Mouse (Mus musculus) midbrain, embryonic 13.5 days (tissue): ENCODE results near the gene Mxra7. TPM values are rescaled to one million over a fixed set of nuclear protein-coding genes. Genes with fewer than 3 reads are reported as not detected.

Experiments
- ATAC-seq: fragments of 200-750 bp; cut with Nextera tagmentation; 2 replicates; pipeline ENCODE4 v1.8.0; 2017; ENCODE audit warnings: mild to moderate bottlenecking, moderate TSS enrichment, moderate library complexity
- H3K27ac ChIP-seq: fragments of 300-500 bp; sonication (generic); 2 replicates; pipeline ENCODE4 v1.5.1; 2015; ENCODE audit warnings: inconsistent platforms, mild to moderate bottlenecking, moderate library complexity
- H3K27me3 ChIP-seq: fragments of 300-500 bp; sonication (generic); 2 replicates; pipeline ENCODE4 v1.6.1; 2015; ENCODE audit warnings: mild to moderate bottlenecking, inconsistent platforms
- H3K36me3 ChIP-seq: fragments of 300-500 bp; sonication (generic); 2 replicates; pipeline ENCODE4 v1.6.1; 2015; ENCODE audit warnings: mild to moderate bottlenecking, inconsistent platforms
- H3K4me1 ChIP-seq: fragments of 300-500 bp; sonication (generic); replicated peaks from 2 replicates; pipeline ENCODE4 v1.6.1; 2015; ENCODE audit warnings: inconsistent platforms
- H3K4me2 ChIP-seq: fragments of 300-500 bp; sonication (generic); replicated peaks from 2 replicates; pipeline ENCODE4 v1.6.1; 2015; ENCODE audit warnings: moderate library complexity, mild to moderate bottlenecking, inconsistent platforms
- H3K4me3 ChIP-seq: fragments of 300-500 bp; sonication (generic); replicated peaks from 2 replicates; pipeline ENCODE4 v1.5.1; 2015; ENCODE audit warnings: mild to moderate bottlenecking, inconsistent platforms
- H3K9ac ChIP-seq: fragments of 300-500 bp; sonication (generic); replicated peaks from 2 replicates; pipeline ENCODE4 v1.6.1; 2015; ENCODE audit warnings: mild to moderate bottlenecking, inconsistent platforms
- H3K9me3 ChIP-seq: fragments of 300-500 bp; sonication (generic); 2 replicates; pipeline ENCODE4 v1.6.1; 2016; ENCODE audit warnings: mild to moderate bottlenecking, inconsistent platforms
- WGBS: fragments of 180-500 bp; shearing (Covaris S2); methylation state at CpG from one replicate; pipeline ENCODE4 v1.1.7; 2015; 5-methylcytosine and 5-hydroxymethylcytosine counted together
- polyA plus RNA-seq: library from polyadenylated mRNA; unstranded; fragments of >200 nt; fragmentation: Nextera tagmentation; extraction: Ambion mirVana; gene quantifications from 2 replicates; pipeline ENCODE4 v1.2.1, GENCODE M21; 2015

The Mxra7 gene
- polyA plus RNA-seq: 32.5 and 40.4 TPM in 2 replicates

DNA sequence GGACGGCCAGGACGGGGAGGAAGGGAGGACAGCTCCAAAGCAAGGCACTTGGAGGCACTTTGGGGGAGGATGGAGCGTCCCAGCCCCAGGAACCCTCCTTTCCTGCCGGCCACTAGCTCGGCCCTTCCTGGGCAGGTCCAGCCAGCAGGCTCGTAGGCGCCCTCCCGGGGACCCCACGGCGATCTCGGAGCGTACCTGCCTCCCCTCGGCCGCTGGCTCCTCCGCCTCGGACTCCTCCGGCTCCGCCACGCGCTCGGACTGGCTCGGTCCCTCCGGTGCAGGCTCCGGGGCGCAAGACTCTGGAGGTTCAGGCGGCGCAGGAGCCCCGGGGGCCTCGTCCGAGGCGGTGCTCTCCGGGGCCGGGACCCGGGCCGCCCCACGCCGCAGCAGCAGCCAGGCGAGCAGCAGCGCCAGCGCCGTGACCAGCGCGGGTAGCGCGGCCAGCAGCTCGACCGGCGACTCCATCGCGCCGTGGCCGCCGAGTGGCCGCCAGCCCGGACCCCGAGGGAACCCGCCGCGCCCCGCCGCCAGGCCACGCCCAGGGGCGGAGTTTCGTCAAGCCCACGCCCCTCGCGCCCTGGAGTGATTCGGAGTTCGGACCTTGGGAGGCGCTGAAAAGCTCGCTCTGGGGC lies at the start of gene Mxra7:
Gene Mxra7, minus strand, starts transcription at position 513 of the 632 bp plus-strand sequence.
- Histone ChIP-seq H3K9ac (peak within 1 kb of the TSS; percentile 85), H3K4me1 (peaks cover 39% of the 10 kb centered on the region), H3K27me3 (no peaks in the 10 kb centered on the region), H3K4me2 (peak within 1 kb of the TSS; percentile 86), H3K27ac (peak within 1 kb of the TSS; percentile 83), H3K36me3 (peaks cover 10% of the 10 kb centered on the region), H3K4me3 (peak within 1 kb of the TSS; percentile 69), H3K9me3 (no peaks in the 10 kb centered on the region)
- under 1% methylated on average over 68 of the region's 71 CpGs for WGBS
- peak; percentile 46 for ATAC-seq

DNA sequence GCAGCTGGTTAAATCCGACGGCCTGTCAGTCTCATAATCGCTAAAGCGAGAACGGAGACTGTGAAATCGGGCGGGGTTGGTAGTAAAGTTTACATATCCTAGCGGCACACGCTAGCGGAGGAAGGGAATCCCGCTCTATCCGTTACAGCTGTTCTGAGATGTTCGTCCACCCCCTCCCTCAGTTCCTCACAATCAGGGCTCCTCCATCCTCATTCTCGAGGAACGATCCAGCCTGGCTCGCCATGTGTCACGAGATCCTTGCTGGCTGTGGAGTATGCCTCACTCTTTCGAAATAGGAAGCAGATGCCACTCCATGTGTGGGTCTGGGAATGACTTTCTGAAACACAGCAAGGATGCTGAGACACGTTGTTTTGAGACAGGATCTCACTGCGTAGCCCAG lies 46.1 kb upstream of the Mxra7 start:
- no peak for ATAC-seq
- no peak overlapping the region for H3K9ac ChIP-seq
- no peak overlapping the region for H3K27ac ChIP-seq
- no peaks in the 10 kb centered on the region for H3K9me3 ChIP-seq
- no peak overlapping the region for H3K4me2 ChIP-seq
- H3K4me3 ChIP-seq: no peak overlapping the region
- no peaks in the 10 kb centered on the region for H3K4me1 ChIP-seq
- H3K27me3 ChIP-seq: no peaks in the 10 kb centered on the region
- H3K36me3 ChIP-seq: peaks cover 58% of the 10 kb centered on the region
- 94% methylated on average over 20 of the region's 20 CpGs for WGBS

- H3K4me1 ChIP-seq: no peaks in the 10 kb centered on the region
- WGBS: 95% methylated on average over 9 of the region's 9 CpGs
- ATAC-seq: no peak
- no peak overlapping the region for H3K4me3 ChIP-seq
- no peak overlapping the region for H3K9ac ChIP-seq
- peaks cover 77% of the 10 kb centered on the region for H3K36me3 ChIP-seq
- no peaks in the 10 kb centered on the region for H3K27me3 ChIP-seq
- H3K9me3 ChIP-seq: no peaks in the 10 kb centered on the region
- H3K4me2 ChIP-seq: no peak overlapping the region
- H3K27ac ChIP-seq: no peak overlapping the region
Measured at GRCm38 (mm10) chr11:116871538-116871937, 43.7 kb upstream of the Mxra7 start.

DNA sequence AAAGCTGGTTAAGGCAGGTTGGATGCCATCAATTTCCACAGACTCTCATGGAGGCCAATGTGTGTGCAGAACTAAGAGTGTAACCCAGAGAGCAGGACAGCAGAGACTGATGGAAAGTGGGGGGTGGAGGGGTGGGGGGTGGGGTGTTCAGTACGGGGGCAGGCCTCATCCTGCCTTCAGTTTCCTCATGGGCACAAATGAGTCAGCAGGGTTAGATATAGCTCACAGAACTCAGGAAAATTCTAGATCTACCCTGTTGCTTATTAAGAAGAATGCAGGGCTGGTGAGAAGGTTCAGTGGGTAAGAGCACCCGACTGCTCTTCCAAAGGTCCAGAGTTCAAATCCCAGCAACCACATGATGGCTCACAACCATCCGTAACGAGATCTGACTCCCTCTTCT lies 41.8 kb upstream of the Mxra7 start:
- 95% methylated on average over 4 of the region's 4 CpGs for WGBS
- ATAC-seq: no peak
- peaks cover 85% of the 10 kb centered on the region for H3K36me3 ChIP-seq

GRCm38 (mm10) chr11:116869223-116869622 lies 41.4 kb upstream of the Mxra7 start:
- H3K4me2 ChIP-seq: no peak overlapping the region
- H3K36me3 ChIP-seq: peaks cover 85% of the 10 kb centered on the region
- WGBS: 91% methylated on average over 8 of the region's 8 CpGs

More for the DNA sequence above, 41.8 kb upstream of the Mxra7 start:
- Histone ChIP-seq H3K27ac (no peak overlapping the region), H3K9me3 (no peaks in the 10 kb centered on the region), H3K4me1 (no peaks in the 10 kb centered on the region), H3K27me3 (no peaks in the 10 kb centered on the region), H3K4me2 (no peak overlapping the region), H3K4me3 (no peak overlapping the region), H3K9ac (no peak overlapping the region)

GRCm38 (mm10) chr11:116868129-116868528 lies 40.3 kb upstream of the Mxra7 start:
- Histone ChIP-seq H3K27me3 (no peaks in the 10 kb centered on the region), H3K4me1 (no peaks in the 10 kb centered on the region), H3K27ac (no peak overlapping the region), H3K9ac (no peak overlapping the region), H3K9me3 (no peaks in the 10 kb centered on the region), H3K4me3 (no peak overlapping the region), H3K4me2 (no peak overlapping the region), H3K36me3 (peaks cover 84% of the 10 kb centered on the region)
- whole genome bisulfite sequencing: 84% methylated on average over 3 of the region's 3 CpGs
- ATAC-seq: no peak

More at GRCm38 (mm10) chr11:116869223-116869622, 41.4 kb upstream of the Mxra7 start:
- no peak for ATAC-seq
- H3K27ac ChIP-seq: no peak overlapping the region
- H3K27me3 ChIP-seq: no peaks in the 10 kb centered on the region
- H3K9ac ChIP-seq: no peak overlapping the region
- no peaks in the 10 kb centered on the region for H3K9me3 ChIP-seq
- no peaks in the 10 kb centered on the region for H3K4me1 ChIP-seq
- H3K4me3 ChIP-seq: no peak overlapping the region

GRCm38 (mm10) chr11:116865945-116866585 lies 38.2 kb upstream of the Mxra7 start:
- H3K27me3 ChIP-seq: no peaks in the 10 kb centered on the region
- peaks cover 86% of the 10 kb centered on the region for H3K36me3 ChIP-seq
- H3K4me3 ChIP-seq: no peak overlapping the region
- ATAC-seq: no peak
- WGBS: 81% methylated on average over 12 of the region's 12 CpGs
- H3K27ac ChIP-seq: no peak overlapping the region
- no peaks in the 10 kb centered on the region for H3K4me1 ChIP-seq
- no peaks in the 10 kb centered on the region for H3K9me3 ChIP-seq
- H3K9ac ChIP-seq: no peak overlapping the region
- H3K4me2 ChIP-seq: no peak overlapping the region

- no peaks in the 10 kb centered on the region for H3K9me3 ChIP-seq
- H3K27ac ChIP-seq: no peak overlapping the region
- no peak overlapping the region for H3K4me3 ChIP-seq
- no peak overlapping the region for H3K9ac ChIP-seq
- peaks cover 91% of the 10 kb centered on the region for H3K36me3 ChIP-seq
- H3K27me3 ChIP-seq: no peaks in the 10 kb centered on the region
- 91% methylated on average over 10 of the region's 10 CpGs for whole genome bisulfite sequencing
- no peaks in the 10 kb centered on the region for H3K4me1 ChIP-seq
- no peak overlapping the region for H3K4me2 ChIP-seq
- no peak for ATAC-seq
Measured at GRCm38 (mm10) chr11:116864444-116864843, 36.6 kb upstream of the Mxra7 start.

- WGBS: 88% methylated on average over 12 of the region's 12 CpGs
- H3K9ac ChIP-seq: no peak overlapping the region
- H3K4me1 ChIP-seq: peaks cover 23% of the 10 kb centered on the region
- no peaks in the 10 kb centered on the region for H3K9me3 ChIP-seq
- ATAC-seq: no peak
- H3K27me3 ChIP-seq: no peaks in the 10 kb centered on the region
- H3K36me3 ChIP-seq: peaks cover 40% of the 10 kb centered on the region
- no peak overlapping the region for H3K27ac ChIP-seq
- no peak overlapping the region for H3K4me3 ChIP-seq
- no peak overlapping the region for H3K4me2 ChIP-seq
Measured at GRCm38 (mm10) chr11:116857183-116857850, 29.5 kb upstream of the Mxra7 start.

DNA sequence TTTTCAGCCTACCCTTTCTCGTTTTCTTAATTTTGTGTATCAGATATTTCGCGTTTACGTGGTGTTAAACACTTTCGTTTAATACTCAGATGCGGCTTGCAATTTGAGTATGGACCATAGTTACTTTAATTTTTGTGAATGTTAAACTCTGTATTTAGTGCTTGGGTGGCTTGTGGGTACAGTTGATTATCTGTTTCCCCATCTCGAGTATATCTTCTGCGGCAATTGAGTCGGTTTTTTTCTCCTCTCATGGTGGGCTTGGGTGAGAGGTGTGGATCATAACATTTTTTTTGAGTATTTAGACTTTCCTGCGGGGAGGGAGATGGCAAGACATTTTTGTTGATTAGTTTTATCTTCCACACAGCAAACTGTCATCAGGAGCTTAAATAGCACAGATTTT lies 26.4 kb upstream of the Mxra7 start:
- peaks cover 23% of the 10 kb centered on the region for H3K36me3 ChIP-seq
- whole genome bisulfite sequencing: 44% methylated on average over 10 of the region's 10 CpGs
- peak overlapping the region; percentile 69 for H3K4me2 ChIP-seq
- peak overlapping the region; percentile 97; the same call in 1 of the 2 replicates for H3K27ac ChIP-seq
- H3K27me3 ChIP-seq: no peaks in the 10 kb centered on the region
- peak overlapping the region; percentile 97 for H3K4me3 ChIP-seq
- H3K9ac ChIP-seq: peak overlapping the region; percentile 80
- no peak for ATAC-seq
- no peaks in the 10 kb centered on the region for H3K9me3 ChIP-seq
- H3K4me1 ChIP-seq: peaks cover 44% of the 10 kb centered on the region

- Histone ChIP-seq H3K36me3 (peaks cover 24% of the 10 kb centered on the region), H3K9ac (peak overlapping the region; percentile 80), H3K27me3 (no peaks in the 10 kb centered on the region), H3K4me1 (peaks cover 47% of the 10 kb centered on the region), H3K27ac (peak overlapping the region; percentile 97), H3K4me2 (peak overlapping the region; percentile 69), H3K9me3 (no peaks in the 10 kb centered on the region), H3K4me3 (peak overlapping the region; percentile 97)
- ATAC-seq: peak; percentile 92
- WGBS: under 1% methylated on average over 35 of the region's 36 CpGs
Measured at GRCm38 (mm10) chr11:116853512-116853928, 25.7 kb upstream of the Mxra7 start.

DNA sequence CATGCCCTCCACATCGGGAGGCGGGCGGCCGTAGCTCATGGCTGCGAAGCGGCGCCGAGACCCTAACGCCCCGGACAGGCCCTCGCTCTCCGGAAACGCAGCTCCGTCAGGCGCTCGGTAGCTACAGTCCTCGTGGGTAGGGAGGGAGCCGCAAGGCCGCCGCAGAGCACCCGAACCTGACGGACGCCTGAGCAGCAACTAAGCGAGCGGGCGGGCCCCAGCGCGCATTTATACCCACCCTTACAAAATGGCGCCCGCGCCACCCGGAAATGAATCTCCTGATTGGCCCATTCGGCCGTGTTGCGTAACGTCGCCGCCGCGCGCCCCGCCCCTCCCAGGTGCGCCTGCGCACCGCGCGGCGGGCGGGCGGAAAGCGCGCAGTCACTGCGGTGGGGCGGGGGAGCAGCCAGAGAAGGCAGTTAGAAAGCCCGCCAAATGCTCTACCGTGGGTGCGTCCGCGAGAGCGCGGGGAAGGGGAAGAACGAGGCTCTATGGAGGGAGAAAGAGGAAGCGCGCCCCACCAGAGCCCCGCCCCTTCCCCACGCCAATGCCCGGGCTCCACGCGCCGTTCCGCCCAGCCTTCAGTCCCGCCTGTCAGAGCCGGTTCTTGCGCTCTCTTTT lies 25.2 kb upstream of the Mxra7 start, which contains the start of gene Srsf2:
Gene Srsf2, minus strand, starts transcription at position 204 of the 621 bp plus-strand sequence.
- Histone ChIP-seq H3K27ac (peak within 1 kb of the TSS; percentile 97), H3K4me3 (peak within 1 kb of the TSS; percentile 97), H3K4me1 (peaks cover 47% of the 10 kb centered on the region), H3K27me3 (no peaks in the 10 kb centered on the region), H3K9ac (peak within 1 kb of the TSS; percentile 96), H3K4me2 (peak within 1 kb of the TSS; percentile 94), H3K9me3 (no peaks in the 10 kb centered on the region), H3K36me3 (peaks cover 29% of the 10 kb centered on the region)
- WGBS: under 1% methylated on average over 70 of the region's 74 CpGs
- ATAC-seq: peak; percentile 86
